Mouse (Mus musculus): ENCODE measurements at regions not wholly inside any gene's neighbourhood (a gene's known extent, or its start where the extent isn't known, plus 50 kb on each side); places are given as distances from the start of the nearest gene placed in this dataset.

DNA sequence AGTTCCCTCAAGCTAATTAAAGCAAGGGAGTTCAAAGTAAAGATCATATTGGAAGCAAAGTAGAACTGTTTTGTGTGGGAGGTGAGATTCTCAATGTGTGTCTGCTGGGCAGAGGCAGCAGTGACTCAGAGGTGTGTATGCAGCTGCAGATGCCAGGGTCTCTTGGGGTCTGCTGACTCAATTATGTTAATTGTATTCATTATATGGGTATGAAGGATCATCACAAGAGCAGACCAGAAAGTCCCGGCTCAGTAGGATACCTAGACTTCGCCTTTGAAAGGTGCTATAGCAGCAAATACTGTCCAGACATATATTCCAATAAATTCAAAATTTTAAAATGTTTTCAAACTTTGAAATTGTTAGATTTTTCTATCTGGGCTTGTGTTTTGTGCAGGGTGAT lies 147.6 kb upstream of the 4930583I09Rik start:
- ATAC-seq, result no peak
- H3K27ac ChIP-seq (ENCODE audit: low read length), result no peak overlapping the region
- no peaks in the 10 kb centered on the region for H3K4me1 ChIP-seq (replicated peaks; ENCODE audit: control insufficient read depth, insufficient read depth, low read length)
- WGBS, result 71% methylated on average over 2 of the region's 2 CpGs
- H3K9me3 ChIP-seq (ENCODE audit: control insufficient read depth, low read length), result no peaks in the 10 kb centered on the region
- H3K27me3 ChIP-seq (replicated peaks; ENCODE audit: control insufficient read depth, insufficient read depth, low read length), result no peaks in the 10 kb centered on the region
- no peak overlapping the region for H3K4me2 ChIP-seq (ENCODE audit: low read length)
- no peak overlapping the region for H3K9ac ChIP-seq (replicated peaks; ENCODE audit: low read depth, low read length)
- no peaks in the 10 kb centered on the region for H3K36me3 ChIP-seq (ENCODE audit: control insufficient read depth, insufficient read depth)
- no peak overlapping the region for H3K4me3 ChIP-seq (replicated peaks; ENCODE audit: low read length)

DNA sequence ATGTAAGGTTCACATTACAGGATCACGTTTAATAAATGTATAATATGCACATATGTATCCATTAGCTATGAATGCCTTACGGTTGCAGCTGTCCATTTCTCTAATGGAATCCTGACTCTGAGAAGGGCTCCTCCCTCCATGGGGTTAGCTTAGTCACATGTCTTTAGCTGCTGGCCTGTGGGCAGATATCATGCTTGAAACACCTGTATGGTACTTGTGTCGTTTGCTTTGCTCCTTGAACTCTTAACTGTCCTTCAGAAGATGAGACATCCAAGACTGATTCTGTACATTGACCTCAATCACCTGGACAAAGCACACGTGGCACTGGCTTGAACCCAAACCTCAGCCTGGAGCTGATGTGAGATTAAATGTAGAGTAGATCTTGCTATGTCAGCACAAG lies 128.3 kb upstream of the 4930583I09Rik start:
- Histone ChIP-seq H3K4me1 (replicated peaks; ENCODE audit: control insufficient read depth, insufficient read depth, low read length) (no peaks in the 10 kb centered on the region), H3K27me3 (replicated peaks; ENCODE audit: control insufficient read depth, insufficient read depth, low read length) (no peaks in the 10 kb centered on the region), H3K4me2 (ENCODE audit: low read length) (no peak overlapping the region), H3K36me3 (ENCODE audit: control insufficient read depth, insufficient read depth) (no peaks in the 10 kb centered on the region), H3K9ac (replicated peaks; ENCODE audit: low read depth, low read length) (no peak overlapping the region), H3K27ac (ENCODE audit: low read length) (no peak overlapping the region), H3K4me3 (replicated peaks; ENCODE audit: low read length) (no peak overlapping the region), H3K9me3 (ENCODE audit: control insufficient read depth, low read length) (no peaks in the 10 kb centered on the region)
- ATAC-seq, result no peak
- 91% methylated on average over 4 of the region's 4 CpGs for WGBS

DNA sequence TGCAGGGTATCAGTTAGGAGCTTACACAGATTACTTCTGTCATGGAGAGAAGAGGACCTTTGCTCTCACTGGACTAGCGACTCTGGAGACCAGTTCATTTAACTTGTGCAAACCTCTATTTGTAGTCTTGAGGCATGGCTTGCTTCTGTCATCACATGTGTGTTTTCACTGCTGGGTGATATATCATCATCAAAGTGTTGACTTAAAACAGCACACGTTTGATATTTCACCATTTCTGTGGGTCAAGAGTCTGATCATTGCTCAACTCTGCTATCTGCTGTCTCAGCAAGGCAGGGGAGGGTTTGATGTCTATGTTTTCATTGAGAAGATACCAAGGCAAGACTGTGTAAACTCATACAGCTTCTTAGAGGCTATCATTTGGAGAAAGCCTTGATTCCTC lies 126.0 kb upstream of the 4930583I09Rik start:
- H3K4me1 ChIP-seq (replicated peaks; ENCODE audit: control insufficient read depth, insufficient read depth, low read length), result no peaks in the 10 kb centered on the region
- ATAC-seq, result no peak
- H3K4me2 ChIP-seq (ENCODE audit: low read length), result no peak overlapping the region
- H3K4me3 ChIP-seq (replicated peaks; ENCODE audit: low read length), result no peak overlapping the region
- no peaks in the 10 kb centered on the region for H3K9me3 ChIP-seq (ENCODE audit: control insufficient read depth, low read length)
- H3K27ac ChIP-seq (ENCODE audit: low read length), result no peak overlapping the region
- WGBS, result 88% methylated on average over 2 of the region's 2 CpGs
- H3K9ac ChIP-seq (replicated peaks; ENCODE audit: low read depth, low read length), result no peak overlapping the region
- no peaks in the 10 kb centered on the region for H3K36me3 ChIP-seq (ENCODE audit: control insufficient read depth, insufficient read depth)
- no peaks in the 10 kb centered on the region for H3K27me3 ChIP-seq (replicated peaks; ENCODE audit: control insufficient read depth, insufficient read depth, low read length)

DNA sequence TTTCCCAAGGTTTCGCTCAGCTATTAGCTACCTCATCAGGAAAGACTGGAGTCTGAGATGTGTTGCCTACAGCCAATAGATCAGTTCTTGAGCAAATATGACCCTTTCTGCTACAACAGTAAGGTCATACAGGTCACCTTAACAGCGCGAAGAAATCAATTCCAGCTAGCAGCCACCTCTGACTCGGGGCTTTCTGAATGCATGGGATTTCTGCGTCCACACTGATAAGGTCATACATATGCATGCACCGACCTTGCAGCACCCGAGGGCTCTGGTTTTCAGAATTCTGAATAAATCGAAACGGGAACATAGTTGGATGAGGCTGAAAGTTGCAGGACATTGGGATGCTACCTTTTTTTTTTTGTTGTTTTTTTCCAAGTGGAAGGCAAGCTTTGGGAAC lies 121.6 kb upstream of the 4930583I09Rik start:
- Histone ChIP-seq H3K9me3 (ENCODE audit: control insufficient read depth, low read length) (no peaks in the 10 kb centered on the region), H3K27me3 (replicated peaks; ENCODE audit: control insufficient read depth, insufficient read depth, low read length) (no peaks in the 10 kb centered on the region), H3K4me1 (replicated peaks; ENCODE audit: control insufficient read depth, insufficient read depth, low read length) (no peaks in the 10 kb centered on the region; the same call in 1 of the 2 replicates), H3K36me3 (ENCODE audit: control insufficient read depth, insufficient read depth) (no peaks in the 10 kb centered on the region), H3K9ac (replicated peaks; ENCODE audit: low read depth, low read length) (no peak overlapping the region), H3K4me3 (replicated peaks; ENCODE audit: low read length) (no peak overlapping the region), H3K27ac (ENCODE audit: low read length) (no peak overlapping the region), H3K4me2 (ENCODE audit: low read length) (no peak overlapping the region)
- WGBS, result 89% methylated on average over 9 of the region's 9 CpGs
- no peak for ATAC-seq

DNA sequence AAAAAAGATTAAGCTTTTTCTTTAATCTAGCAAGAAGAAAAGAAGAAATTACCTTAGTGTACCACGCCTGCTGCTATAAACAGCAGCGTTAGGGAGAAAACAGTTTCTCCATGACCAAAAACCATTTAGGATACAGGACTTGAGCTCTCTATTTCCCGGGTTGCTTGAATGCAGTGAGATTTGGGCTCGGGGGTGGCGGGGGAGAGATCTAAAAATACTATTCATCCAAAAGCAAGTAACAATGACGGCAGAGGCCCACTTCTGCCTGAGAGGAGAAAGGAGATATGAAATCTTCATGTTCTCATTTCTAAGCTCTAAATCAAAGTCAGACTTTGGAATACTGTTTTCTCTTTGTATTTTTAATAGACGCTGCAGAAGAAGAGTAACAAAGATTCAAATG lies 120.6 kb upstream of the 4930583I09Rik start:
- Histone ChIP-seq H3K4me2 (ENCODE audit: low read length) (no peak overlapping the region), H3K9me3 (ENCODE audit: control insufficient read depth, low read length) (no peaks in the 10 kb centered on the region), H3K27me3 (replicated peaks; ENCODE audit: control insufficient read depth, insufficient read depth, low read length) (no peaks in the 10 kb centered on the region), H3K9ac (replicated peaks; ENCODE audit: low read depth, low read length) (no peak overlapping the region), H3K4me1 (replicated peaks; ENCODE audit: control insufficient read depth, insufficient read depth, low read length) (no peaks in the 10 kb centered on the region; the same call in 1 of the 2 replicates), H3K36me3 (ENCODE audit: control insufficient read depth, insufficient read depth) (no peaks in the 10 kb centered on the region), H3K4me3 (replicated peaks; ENCODE audit: low read length) (no peak overlapping the region), H3K27ac (ENCODE audit: low read length) (no peak overlapping the region)
- ATAC-seq, result no peak
- 81% methylated on average over 7 of the region's 7 CpGs for WGBS

DNA sequence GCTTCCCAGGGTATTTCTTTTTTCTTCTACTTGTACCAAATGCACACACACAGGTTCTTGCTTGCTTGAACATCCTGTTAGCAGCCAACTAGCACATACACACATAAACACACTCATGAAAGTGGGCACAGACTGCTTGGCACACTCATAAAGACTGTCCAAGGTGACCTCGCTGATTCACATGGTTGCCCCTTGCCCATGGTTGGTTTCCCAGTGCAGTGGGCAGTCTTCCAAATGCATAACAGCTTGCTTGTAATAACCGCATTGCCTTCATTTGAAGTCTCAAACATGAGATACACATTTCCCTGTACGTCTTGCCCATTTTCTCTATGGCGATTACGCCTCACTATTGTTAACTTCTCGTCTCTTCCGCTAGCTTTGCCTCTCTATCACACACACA lies 117.4 kb upstream of the 4930583I09Rik start:
- peaks cover 5% of the 10 kb centered on the region for H3K4me1 ChIP-seq (replicated peaks; ENCODE audit: control insufficient read depth, insufficient read depth, low read length)
- 0 out of 2 replicates have a peak, but pooled peaks have one; percentile 9 for ATAC-seq
- H3K4me2 ChIP-seq (ENCODE audit: low read length), result no peak overlapping the region
- no peaks in the 10 kb centered on the region for H3K9me3 ChIP-seq (ENCODE audit: control insufficient read depth, low read length)
- 71% methylated on average over 7 of the region's 7 CpGs for WGBS
- no peak overlapping the region for H3K4me3 ChIP-seq (replicated peaks; ENCODE audit: low read length)
- no peaks in the 10 kb centered on the region for H3K36me3 ChIP-seq (ENCODE audit: control insufficient read depth, insufficient read depth)
- H3K27me3 ChIP-seq (replicated peaks; ENCODE audit: control insufficient read depth, insufficient read depth, low read length), result no peaks in the 10 kb centered on the region
- no peak overlapping the region for H3K27ac ChIP-seq (ENCODE audit: low read length)
- H3K9ac ChIP-seq (replicated peaks; ENCODE audit: low read depth, low read length), result no peak overlapping the region

DNA sequence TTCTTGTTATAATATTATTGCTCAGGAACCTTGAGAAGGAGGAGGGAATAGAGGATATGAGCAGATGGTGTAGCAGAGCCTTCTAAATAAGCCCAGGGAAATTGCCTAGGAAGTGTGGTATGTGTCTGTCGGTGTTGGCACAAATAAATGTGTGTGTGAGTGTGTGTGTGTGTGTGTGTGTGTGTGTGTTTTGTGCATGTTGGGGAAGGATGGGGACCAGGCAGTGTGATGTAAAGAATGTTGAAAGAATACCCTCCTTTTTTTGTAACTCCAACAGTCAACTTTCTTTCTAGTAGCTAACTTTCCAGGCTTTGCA lies 115.7 kb upstream of the 4930583I09Rik start:
- no peak overlapping the region for H3K4me2 ChIP-seq (ENCODE audit: low read length)
- H3K9ac ChIP-seq (replicated peaks; ENCODE audit: low read depth, low read length), result no peak overlapping the region
- no peak overlapping the region for H3K27ac ChIP-seq (ENCODE audit: low read length)
- no peaks in the 10 kb centered on the region for H3K27me3 ChIP-seq (replicated peaks; ENCODE audit: control insufficient read depth, insufficient read depth, low read length)
- peak; percentile 90 for ATAC-seq
- H3K4me1 ChIP-seq (replicated peaks; ENCODE audit: control insufficient read depth, insufficient read depth, low read length), result peaks cover 5% of the 10 kb centered on the region
- no peaks in the 10 kb centered on the region for H3K36me3 ChIP-seq (ENCODE audit: control insufficient read depth, insufficient read depth)
- H3K9me3 ChIP-seq (ENCODE audit: control insufficient read depth, low read length), result no peaks in the 10 kb centered on the region
- no peak overlapping the region for H3K4me3 ChIP-seq (replicated peaks; ENCODE audit: low read length)
- WGBS, result 43% methylated on average over 1 of the region's 1 CpGs

DNA sequence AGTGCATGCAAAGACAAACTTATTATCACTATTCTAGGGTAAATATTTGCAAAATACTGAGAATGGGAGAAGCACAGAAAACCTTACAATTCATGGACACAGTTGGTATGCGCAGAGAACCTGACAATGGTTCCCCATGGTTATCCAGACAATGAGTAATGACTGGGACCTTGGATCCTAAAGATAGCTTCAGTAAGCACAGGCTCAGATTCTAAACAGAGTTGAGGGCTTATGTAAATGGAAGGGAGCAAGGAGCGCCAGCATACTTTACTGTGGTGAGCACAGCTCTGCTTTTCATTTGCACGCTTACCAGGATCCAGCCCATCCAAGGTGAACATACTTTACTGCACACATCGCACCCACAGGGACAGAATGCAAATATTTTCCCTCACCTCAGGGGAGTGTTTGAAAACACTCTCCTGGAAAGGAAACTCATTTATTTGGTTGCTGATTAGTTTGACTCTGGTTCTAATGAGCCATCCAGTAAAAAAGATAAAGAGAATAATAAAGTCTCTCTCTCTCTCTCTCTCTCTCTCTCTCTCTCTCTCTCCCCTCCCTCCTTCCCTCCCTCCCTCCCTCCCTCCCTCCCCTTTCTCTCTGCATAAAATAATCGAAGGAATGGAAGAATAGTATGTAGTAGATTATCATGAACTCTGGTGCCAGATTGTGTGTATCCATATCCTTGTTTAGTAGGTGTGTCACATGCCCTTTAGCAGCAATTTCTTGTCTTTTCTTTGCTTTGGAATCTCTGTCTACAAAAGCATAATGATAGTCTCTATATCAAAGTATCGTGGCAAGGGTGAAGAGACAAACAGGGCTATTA lies 115.1 kb upstream of the 4930583I09Rik start:
- peak; percentile 33; the same call in 1 of the 2 replicates for ATAC-seq
- Histone ChIP-seq H3K9me3 (ENCODE audit: control insufficient read depth, low read length) (no peaks in the 10 kb centered on the region), H3K4me2 (ENCODE audit: low read length) (no peak overlapping the region), H3K36me3 (ENCODE audit: control insufficient read depth, insufficient read depth) (no peaks in the 10 kb centered on the region), H3K4me3 (replicated peaks; ENCODE audit: low read length) (no peak overlapping the region), H3K4me1 (replicated peaks; ENCODE audit: control insufficient read depth, insufficient read depth, low read length) (peaks cover 5% of the 10 kb centered on the region), H3K27ac (ENCODE audit: low read length) (no peak overlapping the region), H3K9ac (replicated peaks; ENCODE audit: low read depth, low read length) (no peak overlapping the region), H3K27me3 (replicated peaks; ENCODE audit: control insufficient read depth, insufficient read depth, low read length) (no peaks in the 10 kb centered on the region)
- WGBS, result 48% methylated on average over 6 of the region's 6 CpGs

DNA sequence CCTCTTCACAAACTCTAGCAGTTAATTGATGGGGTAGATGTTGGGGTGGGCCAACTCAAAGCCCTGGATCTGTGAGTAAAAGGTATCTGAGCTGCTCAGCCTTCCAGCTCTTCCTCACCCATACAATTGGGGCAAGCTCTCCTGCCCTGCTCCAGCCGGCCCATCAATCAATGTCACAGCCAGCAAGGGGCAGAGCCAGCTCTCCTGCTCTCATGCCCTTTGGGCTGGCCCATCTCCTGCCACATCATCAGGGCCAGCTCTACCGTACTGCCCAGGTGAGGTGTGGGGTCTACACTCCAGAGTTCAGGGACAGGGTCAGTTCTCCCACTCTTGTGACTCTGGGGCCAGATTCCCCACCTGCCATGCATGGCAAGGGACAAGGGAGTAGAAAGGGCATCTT lies 107.3 kb upstream of the 4930583I09Rik start:
- ATAC-seq, result no peak
- Histone ChIP-seq H3K4me2 (ENCODE audit: low read length) (no peak overlapping the region), H3K27me3 (replicated peaks; ENCODE audit: control insufficient read depth, insufficient read depth, low read length) (no peaks in the 10 kb centered on the region), H3K4me1 (replicated peaks; ENCODE audit: control insufficient read depth, insufficient read depth, low read length) (no peaks in the 10 kb centered on the region), H3K9ac (replicated peaks; ENCODE audit: low read depth, low read length) (no peak overlapping the region), H3K36me3 (ENCODE audit: control insufficient read depth, insufficient read depth) (no peaks in the 10 kb centered on the region), H3K27ac (ENCODE audit: low read length) (no peak overlapping the region), H3K4me3 (replicated peaks; ENCODE audit: low read length) (no peak overlapping the region), H3K9me3 (ENCODE audit: control insufficient read depth, low read length) (no peaks in the 10 kb centered on the region)
- 100% methylated on average over 2 of the region's 2 CpGs for WGBS

DNA sequence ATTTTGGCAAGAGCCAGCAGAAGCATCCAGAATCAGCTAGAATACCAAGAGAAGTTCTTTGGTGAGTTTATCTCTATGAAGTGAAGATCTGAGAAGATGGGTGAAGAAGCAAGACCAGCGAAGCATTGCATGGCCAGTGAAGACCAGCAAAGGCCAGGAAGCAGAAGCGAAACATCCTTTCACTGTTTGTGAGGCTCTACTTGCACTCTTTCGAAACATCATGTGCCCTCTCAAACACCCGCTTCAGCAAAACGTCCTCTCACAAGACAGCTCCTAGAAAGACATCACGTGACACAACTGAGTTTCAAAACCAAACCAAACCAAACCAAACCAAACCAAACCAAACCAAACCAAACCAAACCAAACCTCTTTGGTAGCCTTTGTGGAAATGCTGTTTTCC lies 105.7 kb upstream of the 4930583I09Rik start:
- Histone ChIP-seq H3K4me1 (replicated peaks; ENCODE audit: control insufficient read depth, insufficient read depth, low read length) (no peaks in the 10 kb centered on the region), H3K27ac (ENCODE audit: low read length) (no peak overlapping the region), H3K4me3 (replicated peaks; ENCODE audit: low read length) (no peak overlapping the region), H3K9me3 (ENCODE audit: control insufficient read depth, low read length) (no peaks in the 10 kb centered on the region), H3K36me3 (ENCODE audit: control insufficient read depth, insufficient read depth) (no peaks in the 10 kb centered on the region), H3K27me3 (replicated peaks; ENCODE audit: control insufficient read depth, insufficient read depth, low read length) (no peaks in the 10 kb centered on the region), H3K9ac (replicated peaks; ENCODE audit: low read depth, low read length) (no peak overlapping the region), H3K4me2 (ENCODE audit: low read length) (no peak overlapping the region)
- WGBS, result 95% methylated on average over 6 of the region's 6 CpGs
- ATAC-seq, result no peak

Data from forebrain, embryonic 16.5 days (tissue).